Mouse (Mus musculus): ENCODE measurements around the gene Cdk15. TPM values are rescaled to one million over a fixed set of nuclear protein-coding genes. Genes with fewer than 3 reads are reported as not detected.

The Cdk15 gene
- total and polyA plus RNA-seq, 3 experiments = 0.32 TPM; not detected in 2

DNA sequence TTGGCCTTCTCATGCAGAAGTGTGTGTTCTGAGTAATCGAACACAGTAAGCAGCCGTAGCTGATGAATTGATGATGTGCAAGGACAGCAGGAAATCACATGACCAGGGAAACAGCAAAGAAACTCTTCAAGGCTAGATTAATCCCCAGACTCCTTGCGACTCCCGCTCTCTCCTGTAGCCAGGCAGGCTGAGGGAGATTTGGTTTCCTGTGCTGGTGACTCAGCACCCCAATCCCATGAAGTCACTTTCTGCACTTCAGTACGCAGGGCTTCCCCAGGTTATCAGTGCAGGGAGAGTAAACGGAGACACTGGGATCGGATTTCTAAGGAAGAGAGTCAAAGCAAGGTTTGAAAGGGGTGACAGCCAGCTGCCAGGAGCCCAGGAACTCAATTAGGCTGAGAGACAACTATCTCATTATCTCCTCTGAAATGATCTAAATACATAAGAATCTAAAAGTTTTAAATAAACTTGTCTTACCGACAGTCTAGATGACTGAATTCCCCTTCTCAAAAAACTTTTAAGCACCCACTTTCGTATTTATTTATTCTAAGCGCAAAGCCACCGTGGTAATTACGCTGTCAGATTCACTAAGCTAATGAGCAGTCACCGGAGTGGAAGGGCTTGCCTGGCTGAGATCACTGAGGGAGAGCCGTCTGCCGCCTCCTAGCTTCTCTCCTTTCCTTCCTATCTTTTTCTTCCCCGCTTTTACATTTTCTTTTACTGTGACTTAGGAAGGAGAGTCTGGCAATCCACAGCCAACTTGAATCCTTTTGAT is 84.3 kb downstream of the Cdk15 start:
- no peaks in the 10 kb centered on the region for H3K79me2 ChIP-seq (replicated peaks; ENCODE audit: control insufficient read depth, insufficient read depth, low read length)
- H3K27me3 ChIP-seq (ENCODE audit: control insufficient read depth, insufficient read depth, low read length) = no peaks in the 10 kb centered on the region
- no peak for DNase-seq
- H3K4me3 ChIP-seq = no peak overlapping the region
- H3K36me3 ChIP-seq (ENCODE audit: control insufficient read depth, insufficient read depth, low read length) = no peaks in the 10 kb centered on the region
- 0 out of 2 replicates have a peak, but pooled peaks cover 2% of the 10 kb centered on the region for H3K4me1 ChIP-seq (ENCODE audit: control insufficient read depth, insufficient read depth, low read length)
- no peak for TF ChIP-seq CTCF (IDR thresholded peaks at IDR 0.05)
- TF ChIP-seq EP300 (IDR thresholded peaks at IDR 0.05; ENCODE audit: insufficient read depth, low read depth, low read length) = no peak
- TF ChIP-seq POLR2A (IDR thresholded peaks at IDR 0.05; ENCODE audit: insufficient read depth, low read depth, low read length) = no peak
- no peak overlapping the region for H3K27ac ChIP-seq
- 17% methylated on average over 16 of the region's 16 CpGs for WGBS
- no peak overlapping the region for H3K9ac ChIP-seq (ENCODE audit: low read depth, low read length)
- intact Hi-C loops (cut with DNase I) = no loop called here

DNA sequence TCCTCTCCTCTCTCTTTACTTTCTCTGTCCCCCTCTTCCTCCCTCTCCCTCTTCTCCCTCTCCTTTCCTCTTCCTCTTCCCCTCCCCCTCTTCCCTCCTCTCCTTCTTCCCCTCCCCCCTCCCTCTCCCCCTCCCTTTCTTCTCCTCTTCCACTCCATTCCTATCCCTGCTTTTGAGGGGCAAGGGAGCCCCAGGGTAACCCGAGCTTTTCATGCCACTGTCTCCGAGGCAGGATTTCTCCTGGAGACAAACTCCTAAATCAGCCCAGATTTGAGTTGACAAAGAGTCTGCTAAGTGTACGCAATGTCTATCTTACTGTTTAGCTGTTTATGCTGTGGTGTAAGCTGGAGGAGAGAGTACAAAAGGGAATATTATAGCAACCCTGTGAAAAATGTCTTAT is 85.0 kb downstream of the Cdk15 start:
- no peak for DNase-seq
- Histone ChIP-seq H3K4me3 (no peak overlapping the region), H3K36me3 (ENCODE audit: control insufficient read depth, insufficient read depth, low read length) (no peaks in the 10 kb centered on the region), H3K27me3 (ENCODE audit: control insufficient read depth, insufficient read depth, low read length) (no peaks in the 10 kb centered on the region), H3K27ac (no peak overlapping the region), H3K9ac (ENCODE audit: low read depth, low read length) (no peak overlapping the region), H3K4me1 (ENCODE audit: control insufficient read depth, insufficient read depth, low read length) (0 out of 2 replicates have a peak, but pooled peaks cover 2% of the 10 kb centered on the region), H3K79me2 (replicated peaks; ENCODE audit: control insufficient read depth, insufficient read depth, low read length) (no peaks in the 10 kb centered on the region)
- 65% methylated on average over 3 of the region's 3 CpGs for WGBS
- TF ChIP-seq POLR2A (IDR thresholded peaks at IDR 0.05; ENCODE audit: insufficient read depth, low read depth, low read length) (no peak), EP300 (IDR thresholded peaks at IDR 0.05; ENCODE audit: insufficient read depth, low read depth, low read length) (no peak), CTCF (IDR thresholded peaks at IDR 0.05) (no peak)
- intact Hi-C loops (cut with DNase I) = no loop called here

DNA sequence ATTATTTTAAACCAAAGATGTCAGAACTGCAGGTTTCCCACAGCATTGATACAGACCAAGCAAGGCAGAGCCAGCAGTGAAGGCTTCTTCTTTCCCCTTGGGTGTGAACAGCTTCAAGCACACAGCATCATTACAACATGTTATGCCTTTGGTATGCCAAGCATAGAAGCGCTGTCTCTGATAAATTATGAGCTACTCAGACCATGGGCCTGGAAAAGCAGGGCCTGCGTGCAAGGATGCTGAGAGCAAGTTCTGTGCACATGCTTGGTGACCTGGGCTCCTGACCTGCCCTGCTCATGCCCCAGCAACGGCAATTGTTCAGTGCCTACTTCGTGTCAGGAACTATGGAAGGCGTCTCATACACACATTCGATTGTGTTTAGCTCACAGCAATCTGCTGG is 85.4 kb downstream of the Cdk15 start:
- Histone ChIP-seq H3K4me1 (ENCODE audit: control insufficient read depth, insufficient read depth, low read length) (0 out of 2 replicates have a peak, but pooled peaks cover 2% of the 10 kb centered on the region), H3K27ac (no peak overlapping the region), H3K9ac (ENCODE audit: low read depth, low read length) (no peak overlapping the region), H3K36me3 (ENCODE audit: control insufficient read depth, insufficient read depth, low read length) (no peaks in the 10 kb centered on the region), H3K79me2 (replicated peaks; ENCODE audit: control insufficient read depth, insufficient read depth, low read length) (no peaks in the 10 kb centered on the region), H3K4me3 (no peak overlapping the region), H3K27me3 (ENCODE audit: control insufficient read depth, insufficient read depth, low read length) (no peaks in the 10 kb centered on the region)
- WGBS = 89% methylated on average over 6 of the region's 6 CpGs
- no peak for TF ChIP-seq POLR2A (IDR thresholded peaks at IDR 0.05; ENCODE audit: insufficient read depth, low read depth, low read length)
- TF ChIP-seq EP300 (IDR thresholded peaks at IDR 0.05; ENCODE audit: insufficient read depth, low read depth, low read length) = no peak
- no peak for TF ChIP-seq CTCF (IDR thresholded peaks at IDR 0.05)
- no peak for DNase-seq
- intact Hi-C loops (cut with DNase I) = no loop called here

DNA sequence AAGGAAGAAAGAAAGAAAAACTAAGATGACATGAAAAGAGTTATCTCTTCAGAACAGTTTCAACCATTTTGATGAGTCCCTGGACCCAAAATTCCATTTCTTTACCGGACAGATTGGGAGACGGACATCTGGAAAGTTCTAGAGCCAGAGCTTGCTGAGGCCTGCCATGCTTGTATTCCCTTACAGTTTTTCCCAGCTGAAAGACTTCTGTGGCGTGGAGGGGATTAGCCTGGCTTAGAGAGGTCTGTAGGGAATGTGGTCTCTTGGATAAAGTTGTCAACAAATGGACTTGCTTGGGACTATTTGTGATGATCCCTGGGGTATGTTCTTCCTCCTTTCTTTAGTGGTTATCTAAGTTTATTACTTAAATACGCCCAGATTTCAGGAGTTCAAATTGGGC is 96.0 kb downstream of the Cdk15 start:
- Histone ChIP-seq H3K36me3 (ENCODE audit: control insufficient read depth, insufficient read depth, low read length) (no peaks in the 10 kb centered on the region), H3K4me3 (no peak overlapping the region), H3K9ac (ENCODE audit: low read depth, low read length) (no peak overlapping the region), H3K27me3 (ENCODE audit: control insufficient read depth, insufficient read depth, low read length) (no peaks in the 10 kb centered on the region), H3K27ac (no peak overlapping the region), H3K4me1 (ENCODE audit: control insufficient read depth, insufficient read depth, low read length) (no peaks in the 10 kb centered on the region), H3K79me2 (replicated peaks; ENCODE audit: control insufficient read depth, insufficient read depth, low read length) (no peaks in the 10 kb centered on the region)
- TF ChIP-seq CTCF (IDR thresholded peaks at IDR 0.05) = no peak
- no peak for TF ChIP-seq EP300 (IDR thresholded peaks at IDR 0.05; ENCODE audit: insufficient read depth, low read depth, low read length)
- no peak for TF ChIP-seq POLR2A (IDR thresholded peaks at IDR 0.05; ENCODE audit: insufficient read depth, low read depth, low read length)
- intact Hi-C loops (cut with DNase I) = no loop called here
- no peak for DNase-seq
- 62% methylated on average over 4 of the region's 4 CpGs for WGBS

DNA sequence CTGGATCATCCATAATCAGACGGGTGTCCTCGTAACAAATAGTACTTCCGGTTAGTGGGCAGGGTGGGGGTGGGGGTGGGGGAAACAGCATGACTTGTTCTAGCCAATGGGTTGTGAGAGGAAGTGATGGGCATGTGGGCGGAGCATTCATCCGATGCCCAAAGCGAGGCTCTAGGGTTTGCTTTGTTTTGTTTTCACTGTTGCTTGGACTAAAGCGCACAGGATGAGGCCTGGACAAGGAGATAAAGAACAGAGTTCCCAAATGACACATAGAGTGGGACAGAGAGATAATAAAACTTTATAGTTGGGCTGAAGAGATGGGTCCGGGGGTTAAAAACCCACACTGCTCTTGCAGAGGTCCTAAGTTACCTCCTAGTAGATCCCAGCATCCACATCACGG is 98.7 kb downstream of the Cdk15 start:
- no peaks in the 10 kb centered on the region for H3K36me3 ChIP-seq (ENCODE audit: control insufficient read depth, insufficient read depth, low read length)
- H3K4me1 ChIP-seq (ENCODE audit: control insufficient read depth, insufficient read depth, low read length) = no peaks in the 10 kb centered on the region
- H3K27me3 ChIP-seq (ENCODE audit: control insufficient read depth, insufficient read depth, low read length) = no peaks in the 10 kb centered on the region; the same call in 1 of the 2 replicates
- WGBS = 72% methylated on average over 9 of the region's 9 CpGs
- H3K79me2 ChIP-seq (replicated peaks; ENCODE audit: control insufficient read depth, insufficient read depth, low read length) = no peaks in the 10 kb centered on the region
- TF ChIP-seq CTCF (IDR thresholded peaks at IDR 0.05) (no peak), EP300 (IDR thresholded peaks at IDR 0.05; ENCODE audit: insufficient read depth, low read depth, low read length) (no peak), POLR2A (IDR thresholded peaks at IDR 0.05; ENCODE audit: insufficient read depth, low read depth, low read length) (no peak)
- no peak overlapping the region for H3K27ac ChIP-seq
- H3K9ac ChIP-seq (ENCODE audit: low read depth, low read length) = no peak overlapping the region
- intact Hi-C loops (cut with DNase I) = no loop called here
- no peak for DNase-seq
- no peak overlapping the region for H3K4me3 ChIP-seq

DNA sequence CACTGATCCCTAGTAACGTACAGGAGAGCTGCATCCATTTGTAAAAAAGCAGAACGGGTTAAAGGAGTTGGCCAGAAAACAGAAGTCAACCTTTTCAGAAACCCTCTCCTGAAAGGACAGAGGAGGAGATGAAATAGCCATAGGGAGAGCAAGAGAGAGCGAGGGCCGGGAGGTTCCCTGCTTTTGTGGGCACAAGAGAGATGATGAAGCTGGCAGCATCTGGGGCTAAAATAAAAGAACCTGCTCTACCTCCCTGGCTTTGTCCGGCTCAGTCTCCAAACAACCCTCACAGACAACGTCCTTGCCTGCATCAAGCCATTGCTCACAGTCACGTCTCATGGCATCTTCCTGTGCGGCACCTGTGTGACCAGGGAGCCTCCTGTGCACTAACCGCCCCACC is 102.4 kb downstream of the Cdk15 start:
- H3K4me1 ChIP-seq (ENCODE audit: control insufficient read depth, insufficient read depth, low read length) = no peaks in the 10 kb centered on the region
- 88% methylated on average over 9 of the region's 9 CpGs for WGBS
- no peak overlapping the region for H3K4me3 ChIP-seq
- no peaks in the 10 kb centered on the region for H3K36me3 ChIP-seq (ENCODE audit: control insufficient read depth, insufficient read depth, low read length)
- DNase-seq = no peak
- no peak overlapping the region for H3K27ac ChIP-seq
- no peak for TF ChIP-seq CTCF (IDR thresholded peaks at IDR 0.05)
- no peak for TF ChIP-seq POLR2A (IDR thresholded peaks at IDR 0.05; ENCODE audit: insufficient read depth, low read depth, low read length)
- no peak for TF ChIP-seq EP300 (IDR thresholded peaks at IDR 0.05; ENCODE audit: insufficient read depth, low read depth, low read length)
- no peak overlapping the region for H3K9ac ChIP-seq (ENCODE audit: low read depth, low read length)
- no peaks in the 10 kb centered on the region for H3K79me2 ChIP-seq (replicated peaks; ENCODE audit: control insufficient read depth, insufficient read depth, low read length)
- H3K27me3 ChIP-seq (ENCODE audit: control insufficient read depth, insufficient read depth, low read length) = no peaks in the 10 kb centered on the region; the same call in 1 of the 2 replicates
- intact Hi-C loops (cut with DNase I) = no loop called here
